Mouse (Mus musculus): ENCODE data around the gene Wfdc15b. TPM values are rescaled to one million over a fixed set of nuclear protein-coding genes. Genes with fewer than 3 reads are reported as not detected.
A peak's percentile ranks its signal among the peaks of the same experiment; 100 is the strongest.

Wfdc15b gene
- polyA plus RNA-seq, 1 experiment = 0.16 TPM

DNA sequence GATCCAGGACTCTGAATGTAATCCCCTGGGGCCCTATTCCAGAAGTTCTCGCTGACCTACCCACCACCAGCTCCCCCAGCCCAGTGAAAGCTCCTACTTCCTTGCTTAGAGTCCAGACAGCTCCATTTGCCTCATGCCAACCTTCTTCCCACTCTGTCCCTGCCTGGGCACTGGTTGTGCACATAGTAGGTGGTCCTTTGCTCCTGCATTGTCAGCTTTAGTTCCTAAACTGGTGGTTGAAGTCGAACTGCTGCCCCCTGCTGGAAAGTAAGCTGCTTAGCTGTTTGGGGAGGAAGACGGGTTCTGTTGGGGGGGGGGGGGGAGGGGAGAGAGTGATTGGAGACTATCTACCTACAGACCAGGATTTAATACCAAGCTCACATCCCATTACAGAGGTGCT is 41.3 kb downstream of the Wfdc15b start:
- no peaks in the 10 kb centered on the region for H3K27me3 ChIP-seq (ENCODE audit: control insufficient read depth, insufficient read depth, low read length)
- no peak overlapping the region for H3K4me3 ChIP-seq (ENCODE audit: extremely low read depth, insufficient read depth, insufficient read length)
- WGBS = 33% methylated on average over 3 of the region's 3 CpGs
- TF ChIP-seq CTCF (IDR thresholded peaks at IDR 0.05; ENCODE audit: extremely low read depth, insufficient read depth, insufficient read length, insufficient replicate concordance) (peak; percentile 23; the same call in 1 of the 2 replicates), POLR2A (IDR thresholded peaks at IDR 0.05; ENCODE audit: low read depth, low read length) (no peak)
- H3K27ac ChIP-seq (ENCODE audit: insufficient read depth, low read length) = no peak overlapping the region
- H3K36me3 ChIP-seq (ENCODE audit: control insufficient read depth, insufficient read depth, low read length) = no peaks in the 10 kb centered on the region
- peak; percentile 27 to 32 for DNase-seq (ENCODE audit: low read depth in 1 of 2, low spot score in 2 of 2)
- H3K4me1 ChIP-seq (ENCODE audit: control insufficient read depth, insufficient read depth, insufficient read length) = peaks cover 5% of the 10 kb centered on the region; the same call in 1 of the 2 replicates

DNA sequence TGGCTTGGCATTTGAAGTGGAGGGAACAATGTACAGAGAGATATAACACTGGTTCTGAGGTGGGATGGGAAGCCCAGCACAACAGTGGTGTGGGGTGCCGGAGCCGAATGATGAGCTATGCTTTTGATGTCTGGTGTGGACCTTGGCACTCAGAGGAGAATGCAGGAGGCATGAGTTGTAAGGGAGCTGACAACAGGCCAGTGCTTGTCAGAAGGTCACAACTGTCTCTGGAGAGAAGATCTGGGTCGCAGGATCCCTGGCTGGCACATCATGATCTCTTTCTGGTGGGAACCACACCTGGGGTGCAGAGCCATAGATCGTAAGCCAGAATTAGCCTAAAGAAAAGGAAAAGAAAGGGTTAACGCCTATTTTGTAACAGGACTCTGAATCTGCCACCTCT is 43.6 kb downstream of the Wfdc15b start:
- TF ChIP-seq CTCF (IDR thresholded peaks at IDR 0.05; ENCODE audit: extremely low read depth, insufficient read depth, insufficient read length, insufficient replicate concordance) (no peak), POLR2A (IDR thresholded peaks at IDR 0.05; ENCODE audit: low read depth, low read length) (no peak)
- DNase-seq (ENCODE audit: low read depth in 1 of 2, low spot score in 2 of 2) = no peak
- Histone ChIP-seq H3K27me3 (ENCODE audit: control insufficient read depth, insufficient read depth, low read length) (no peaks in the 10 kb centered on the region), H3K4me3 (ENCODE audit: extremely low read depth, insufficient read depth, insufficient read length) (no peak overlapping the region), H3K4me1 (ENCODE audit: control insufficient read depth, insufficient read depth, insufficient read length) (no peaks in the 10 kb centered on the region), H3K36me3 (ENCODE audit: control insufficient read depth, insufficient read depth, low read length) (no peaks in the 10 kb centered on the region), H3K27ac (ENCODE audit: insufficient read depth, low read length) (no peak overlapping the region)
- WGBS = 85% methylated on average over 5 of the region's 5 CpGs

DNA sequence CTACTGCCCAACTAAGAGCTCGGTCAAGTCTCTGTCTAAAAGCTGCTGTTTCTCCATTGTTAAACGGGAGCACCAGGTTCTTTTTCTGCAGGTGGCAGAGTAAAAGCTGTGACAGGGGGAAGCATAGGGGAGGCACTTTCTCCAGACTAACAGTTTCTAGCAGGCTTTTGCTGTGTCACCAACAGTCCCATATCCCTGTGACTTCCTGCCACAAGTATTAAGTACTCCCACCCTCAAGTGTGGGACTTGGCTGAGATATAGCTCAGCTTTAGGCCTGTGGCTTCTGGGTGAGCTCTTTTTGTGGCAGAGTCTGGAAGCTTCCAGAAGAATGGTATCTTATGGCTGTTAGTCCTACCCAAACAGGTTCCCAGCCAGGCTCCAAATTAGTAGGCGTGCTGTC is 45.6 kb downstream of the Wfdc15b start:
- peaks cover 5% of the 10 kb centered on the region for H3K27me3 ChIP-seq (ENCODE audit: control insufficient read depth, insufficient read depth, low read length)
- H3K4me1 ChIP-seq (ENCODE audit: control insufficient read depth, insufficient read depth, insufficient read length) = peaks cover 2% of the 10 kb centered on the region; the same call in 1 of the 2 replicates
- H3K4me3 ChIP-seq (ENCODE audit: extremely low read depth, insufficient read depth, insufficient read length) = no peak overlapping the region
- H3K36me3 ChIP-seq (ENCODE audit: control insufficient read depth, insufficient read depth, low read length) = no peaks in the 10 kb centered on the region
- no peak for TF ChIP-seq CTCF (IDR thresholded peaks at IDR 0.05; ENCODE audit: extremely low read depth, insufficient read depth, insufficient read length, insufficient replicate concordance)
- no peak for TF ChIP-seq POLR2A (IDR thresholded peaks at IDR 0.05; ENCODE audit: low read depth, low read length)
- no peak overlapping the region for H3K27ac ChIP-seq (ENCODE audit: insufficient read depth, low read length)
- no peak for DNase-seq (ENCODE audit: low read depth in 1 of 2, low spot score in 2 of 2)
- 41% methylated on average over 3 of the region's 3 CpGs for WGBS

DNA sequence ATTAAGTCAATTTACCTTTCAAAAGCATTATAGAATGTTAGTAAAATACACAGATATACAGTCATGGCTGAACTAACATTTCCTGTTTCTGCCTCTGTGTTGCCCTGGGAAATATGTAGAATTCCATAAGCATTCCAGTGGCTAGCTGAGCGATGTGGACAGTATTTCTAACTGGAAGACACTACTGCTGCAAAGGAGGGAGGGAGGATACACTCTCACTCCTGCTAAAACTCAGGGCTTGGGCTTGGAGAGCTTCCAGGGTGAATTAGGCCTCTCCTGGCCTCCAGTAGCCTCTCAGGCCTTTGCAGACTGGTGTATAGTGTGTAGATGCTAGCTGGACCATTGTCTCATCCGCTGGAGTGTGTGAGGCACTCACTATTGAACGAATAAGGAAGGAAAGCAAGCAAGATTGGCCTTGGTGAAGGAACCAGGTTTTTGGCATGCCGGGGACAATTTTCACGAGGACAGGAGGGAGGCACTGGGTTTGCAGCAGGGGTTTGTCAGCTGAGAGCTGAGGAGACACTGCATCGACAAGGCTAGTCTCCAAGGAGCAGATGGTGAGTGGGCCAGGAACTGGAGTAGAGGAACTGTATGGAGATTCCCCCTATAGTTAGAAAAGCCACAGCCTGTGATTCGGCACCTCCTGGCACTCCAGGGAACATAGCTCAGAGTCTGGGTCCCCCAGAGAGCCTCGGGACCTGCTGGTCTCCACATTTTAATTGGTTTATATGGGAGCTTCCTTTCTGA is 46.6 kb downstream of the Wfdc15b start:
- no peak for DNase-seq (ENCODE audit: low read depth in 1 of 2, low spot score in 2 of 2)
- H3K27ac ChIP-seq (ENCODE audit: insufficient read depth, low read length) = no peak overlapping the region
- H3K36me3 ChIP-seq (ENCODE audit: control insufficient read depth, insufficient read depth, low read length) = no peaks in the 10 kb centered on the region
- TF ChIP-seq CTCF (IDR thresholded peaks at IDR 0.05; ENCODE audit: extremely low read depth, insufficient read depth, insufficient read length, insufficient replicate concordance) (no peak), POLR2A (IDR thresholded peaks at IDR 0.05; ENCODE audit: low read depth, low read length) (no peak)
- 74% methylated on average over 8 of the region's 8 CpGs for WGBS
- no peak overlapping the region for H3K4me3 ChIP-seq (ENCODE audit: extremely low read depth, insufficient read depth, insufficient read length)
- H3K27me3 ChIP-seq (ENCODE audit: control insufficient read depth, insufficient read depth, low read length) = peaks cover 7% of the 10 kb centered on the region
- H3K4me1 ChIP-seq (ENCODE audit: control insufficient read depth, insufficient read depth, insufficient read length) = peaks cover 4% of the 10 kb centered on the region; the same call in 1 of the 2 replicates

DNA sequence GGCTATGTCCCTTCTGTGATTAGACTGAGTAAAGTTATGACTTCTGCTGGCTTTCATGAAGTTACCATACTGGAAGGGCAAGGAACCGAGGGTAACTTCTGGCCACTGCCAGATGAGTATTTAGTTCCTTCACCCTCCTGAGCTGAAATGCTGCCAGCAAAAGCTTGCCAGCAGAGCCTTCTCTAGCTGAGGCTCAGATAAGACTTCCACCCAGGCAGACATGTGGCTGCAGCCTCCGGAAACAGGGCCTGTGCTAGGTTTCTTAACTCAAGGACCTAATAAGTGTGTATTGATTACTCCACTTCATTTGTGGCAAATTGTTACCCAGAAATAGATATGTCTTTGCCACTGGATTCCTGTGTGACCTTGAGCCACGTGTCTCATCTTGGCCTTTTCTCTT is 48.1 kb downstream of the Wfdc15b start:
- H3K4me3 ChIP-seq (ENCODE audit: extremely low read depth, insufficient read depth, insufficient read length) = no peak overlapping the region
- TF ChIP-seq CTCF (IDR thresholded peaks at IDR 0.05; ENCODE audit: extremely low read depth, insufficient read depth, insufficient read length, insufficient replicate concordance) (no peak), POLR2A (IDR thresholded peaks at IDR 0.05; ENCODE audit: low read depth, low read length) (no peak)
- no peaks in the 10 kb centered on the region for H3K36me3 ChIP-seq (ENCODE audit: control insufficient read depth, insufficient read depth, low read length)
- no peak overlapping the region for H3K27ac ChIP-seq (ENCODE audit: insufficient read depth, low read length)
- 33% methylated on average over 3 of the region's 3 CpGs for WGBS
- DNase-seq (ENCODE audit: low read depth in 1 of 2, low spot score in 2 of 2) = no peak
- H3K27me3 ChIP-seq (ENCODE audit: control insufficient read depth, insufficient read depth, low read length) = peaks cover 9% of the 10 kb centered on the region
- peaks cover 6% of the 10 kb centered on the region; the same call in 1 of the 2 replicates for H3K4me1 ChIP-seq (ENCODE audit: control insufficient read depth, insufficient read depth, insufficient read length)

DNA sequence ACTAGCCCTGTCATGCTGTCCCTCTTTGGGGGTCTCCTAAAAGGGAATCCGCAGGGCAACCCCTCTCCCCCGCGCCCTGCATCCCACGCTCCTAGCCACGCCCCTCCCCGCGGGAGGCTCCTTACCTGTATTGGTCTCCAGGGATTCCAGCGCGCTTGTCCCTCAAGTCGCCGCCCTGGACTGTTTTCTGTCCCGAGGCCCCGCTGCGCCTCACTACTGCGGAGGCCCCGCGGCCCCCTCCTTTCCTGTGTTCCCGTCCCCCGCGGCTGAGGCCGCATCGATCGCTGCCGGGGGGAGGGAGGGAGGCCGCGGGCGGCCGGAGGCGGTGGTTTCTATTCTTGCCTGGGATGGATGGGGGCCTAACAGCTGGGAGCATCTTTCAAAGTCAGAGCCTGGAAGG is 50.6 kb downstream of the Wfdc15b start, which contains the start of gene Kcns1:
TSS of gene Kcns1 (minus strand) at position 212 of the 400 bp plus-strand sequence.
- H3K27me3 ChIP-seq (ENCODE audit: control insufficient read depth, insufficient read depth, low read length) = peaks cover 14% of the 10 kb centered on the region
- no peak within 1 kb of the TSS; the same call in 1 of the 2 replicates for H3K4me3 ChIP-seq (ENCODE audit: extremely low read depth, insufficient read depth, insufficient read length)
- no peak for DNase-seq (ENCODE audit: low read depth in 1 of 2, low spot score in 2 of 2)
- 3% methylated on average over 29 of the region's 29 CpGs for WGBS
- no peak within 1 kb of the TSS for H3K27ac ChIP-seq (ENCODE audit: insufficient read depth, low read length)
- H3K4me1 ChIP-seq (ENCODE audit: control insufficient read depth, insufficient read depth, insufficient read length) = peaks cover 11% of the 10 kb centered on the region; the same call in 1 of the 2 replicates
- no peak for TF ChIP-seq POLR2A (IDR thresholded peaks at IDR 0.05; ENCODE audit: low read depth, low read length)
- TF ChIP-seq CTCF (IDR thresholded peaks at IDR 0.05; ENCODE audit: extremely low read depth, insufficient read depth, insufficient read length, insufficient replicate concordance) = no peak
- no peaks in the 10 kb centered on the region for H3K36me3 ChIP-seq (ENCODE audit: control insufficient read depth, insufficient read depth, low read length)

DNA sequence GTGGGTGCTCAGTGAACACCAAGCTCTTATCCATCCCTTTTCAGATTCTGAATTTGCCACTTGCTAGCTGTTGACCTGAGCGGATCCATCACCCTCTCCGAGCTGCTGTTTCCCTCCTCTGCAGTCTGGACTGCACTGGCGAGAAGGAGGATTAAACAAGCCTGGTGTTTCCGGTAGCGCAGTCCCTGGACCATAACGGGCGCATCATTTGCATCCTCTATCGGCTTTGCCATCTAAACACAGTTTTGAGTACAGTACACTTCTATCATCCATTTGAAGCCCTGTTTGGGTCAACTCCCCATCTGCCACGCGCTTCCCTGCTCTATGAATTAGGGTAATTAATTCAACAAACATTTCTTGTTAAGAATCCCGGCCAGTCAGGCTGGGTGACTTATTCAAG is 51.1 kb downstream of the Wfdc15b start:
- 13% methylated on average over 11 of the region's 11 CpGs for WGBS
- Histone ChIP-seq H3K4me1 (ENCODE audit: control insufficient read depth, insufficient read depth, insufficient read length) (peaks cover 11% of the 10 kb centered on the region; the same call in 1 of the 2 replicates), H3K27ac (ENCODE audit: insufficient read depth, low read length) (no peak overlapping the region), H3K27me3 (ENCODE audit: control insufficient read depth, insufficient read depth, low read length) (peaks cover 14% of the 10 kb centered on the region), H3K4me3 (ENCODE audit: extremely low read depth, insufficient read depth, insufficient read length) (no peak overlapping the region), H3K36me3 (ENCODE audit: control insufficient read depth, insufficient read depth, low read length) (no peaks in the 10 kb centered on the region)
- no peak for TF ChIP-seq CTCF (IDR thresholded peaks at IDR 0.05; ENCODE audit: extremely low read depth, insufficient read depth, insufficient read length, insufficient replicate concordance)
- no peak for TF ChIP-seq POLR2A (IDR thresholded peaks at IDR 0.05; ENCODE audit: low read depth, low read length)
- no peak for DNase-seq (ENCODE audit: low read depth in 1 of 2, low spot score in 2 of 2)

All from spleen, adult 2 months (tissue).